7 mouse cellular contexts compared by ENCODE assay signal in the genomic region with DNA sequence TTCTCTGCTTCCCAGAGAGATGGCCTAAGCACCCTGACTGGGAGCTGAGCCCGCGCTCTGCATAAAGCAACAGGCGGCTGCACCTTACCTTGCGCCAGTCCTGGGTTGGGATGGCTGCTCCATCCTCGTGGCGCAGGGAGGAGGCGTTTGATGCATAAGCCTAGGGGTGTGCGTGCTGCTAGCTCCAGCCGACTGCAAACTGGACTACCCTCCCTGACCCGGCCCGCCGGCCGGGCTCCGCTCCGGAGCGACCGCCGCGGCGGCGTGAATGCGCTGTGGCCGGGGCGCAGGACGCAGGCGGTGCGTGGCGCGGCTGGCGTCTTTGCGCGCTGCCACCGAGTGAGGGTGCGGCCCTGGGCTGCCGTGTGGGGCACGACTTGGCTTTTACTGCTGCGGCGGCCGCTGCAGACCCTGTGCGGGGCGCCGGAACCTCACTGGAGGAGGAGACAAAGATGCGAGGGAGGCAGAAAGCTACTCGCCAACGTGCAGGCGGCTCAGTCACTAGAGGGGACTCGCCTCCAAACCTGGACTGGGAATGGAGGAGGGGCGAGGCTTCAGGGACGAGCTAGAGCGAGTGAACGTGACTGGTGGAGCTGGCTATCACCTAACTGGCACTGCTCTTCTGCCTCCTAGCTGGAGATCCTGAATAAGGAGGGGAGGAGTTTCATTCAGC. TPM values are rescaled to one million over a fixed set of nuclear protein-coding genes. Genes with fewer than 3 reads are reported as not detected.
A peak's percentile ranks its signal among the peaks of the same experiment; 100 is the strongest.
DNase-seq lines count a peak whose midpoint lies in the region; ATAC-seq and TF ChIP-seq lines count a peak whose summit lies in the region.

Lrrc3b (minus strand) TSS at position 503 of the 673 bp plus-strand sequence.

- WGBS in hindbrain, embryonic 16.5 days, result under 1% methylated on average over 44 of the region's 51 CpGs
- WGBS in midbrain, embryonic 11.5 days, result under 1% methylated on average over 45 of the region's 51 CpGs

- H3K4me1 ChIP-seq in hindbrain, embryonic 16.5 days (ENCODE audit: control insufficient read depth, insufficient read depth, low read depth, low read length), result peaks cover 5% of the 10 kb centered on the region; the same call in 1 of the 2 replicates
- no peaks in the 10 kb centered on the region; the same call in 1 of the 2 replicates for H3K4me1 ChIP-seq in midbrain, embryonic 11.5 days (ENCODE audit: control insufficient read depth, insufficient read depth, low read length)

- TF ChIP-seq CTCF in left cerebral cortex, adult 2 months (IDR thresholded peaks at IDR 0.05), result no peak; the same call in 1 of the 2 replicates

- H3K4me3 ChIP-seq in hindbrain, embryonic 16.5 days (ENCODE audit: low read length), result peak within 1 kb of the TSS; percentile 69
- peak within 1 kb of the TSS; percentile 81 for H3K4me3 ChIP-seq in left cerebral cortex, adult 2 months
- H3K4me3 ChIP-seq in midbrain, embryonic 11.5 days (ENCODE audit: low read depth, low read length), result peak within 1 kb of the TSS; percentile 51

- H3K4me2 ChIP-seq in hindbrain, embryonic 16.5 days (ENCODE audit: low read length), result peak within 1 kb of the TSS; percentile 78
- H3K4me2 ChIP-seq in midbrain, embryonic 11.5 days, result peak within 1 kb of the TSS; percentile 91

- peak; percentile 96 for ATAC-seq in hindbrain, embryonic 16.5 days
- peak; percentile 86 for ATAC-seq in midbrain, embryonic 11.5 days (ENCODE audit: low FRiP score)

- intact Hi-C loops in left cerebral cortex, adult 2 months (cut with DNase I), result loop anchor here (1.0 to 10.0 kb wide), 4 partner anchors 27 to 746 kb away; no protein-coding TSS in a partner anchor

- H3K9me3 ChIP-seq in hindbrain, embryonic 16.5 days (ENCODE audit: control insufficient read depth, low read length), result no peaks in the 10 kb centered on the region
- no peaks in the 10 kb centered on the region for H3K9me3 ChIP-seq in midbrain, embryonic 11.5 days (ENCODE audit: control insufficient read depth, low read length)

- H3K36me3 ChIP-seq in hindbrain, embryonic 16.5 days (ENCODE audit: control insufficient read depth, insufficient read depth, low read length), result no peaks in the 10 kb centered on the region
- no peaks in the 10 kb centered on the region for H3K36me3 ChIP-seq in midbrain, embryonic 11.5 days (ENCODE audit: control insufficient read depth, insufficient read depth, low read length)

- H3K27ac ChIP-seq in hindbrain, embryonic 16.5 days (ENCODE audit: low read depth, low read length), result peak within 1 kb of the TSS; percentile 87
- H3K27ac ChIP-seq in left cerebral cortex, adult 2 months, result peak within 1 kb of the TSS; percentile 91
- no peak within 1 kb of the TSS for H3K27ac ChIP-seq in midbrain, embryonic 11.5 days (ENCODE audit: low read depth, low read length)

- H3K27me3 ChIP-seq in hindbrain, embryonic 16.5 days (replicated peaks; ENCODE audit: control insufficient read depth, insufficient read depth, low read length), result no peaks in the 10 kb centered on the region
- peaks cover 14% of the 10 kb centered on the region for H3K27me3 ChIP-seq in midbrain, embryonic 11.5 days (ENCODE audit: control insufficient read depth, insufficient read depth, low read length)

- H3K9ac ChIP-seq in hindbrain, embryonic 16.5 days (ENCODE audit: low read depth, low read length), result peak within 1 kb of the TSS; percentile 77
- H3K9ac ChIP-seq in midbrain, embryonic 11.5 days (ENCODE audit: low read length), result peak within 1 kb of the TSS; percentile 58

- DNase-seq in adrenal gland, postnatal 25 days, result peak; percentile 61
- DNase-seq in cerebellum, postnatal 14 days, result peak; percentile 90
- peak; percentile 48 to 54 for DNase-seq in frontal cortex, postnatal 25 days (ENCODE audit: low spot score in 2 of 2)
- DNase-seq in left cerebral cortex, adult 2 months (ENCODE audit: extremely low spot score in 1 of 2, low spot score in 2 of 2), result peak; percentile 60 to 65
- peak; percentile 94 for DNase-seq in midbrain, embryonic 11.5 days (ENCODE audit: low spot score, missing footprints)
- DNase-seq in testis, postnatal 10 days (ENCODE audit: low spot score), result peak; percentile 45

RNA-seq across cellular contexts. Expression of gene Lrrc3b, which starts in this region (rescaled TPM):
- total RNA-seq in adrenal gland, postnatal 25 days (2021), result 7.0 and 7.5 TPM in 2 replicates
- polyA plus RNA-seq in hindbrain, embryonic 16.5 days (2015; fragmentation: Nextera tagmentation; extraction: Ambion mirVana), result 31.4 and 34.5 TPM in 2 replicates
- 10 to 100 TPM; 16.9 to 19.0 TPM for total RNA-seq in left cerebral cortex, adult 2 months (2021)
- 0.77 and 1.9 TPM in 2 replicates for polyA plus RNA-seq in midbrain, embryonic 11.5 days (2014; fragmentation: Nextera tagmentation; extraction: Ambion mirVana)

Comparison
In these comparisons a context has a peak if more than half of its experiments do, and no peak if none do; other contexts are left out.
1. RNA of gene Lrrc3b (polyA plus RNA-seq): 31.4 to 34.5 TPM in hindbrain, embryonic 16.5 days; 0.77 to 1.9 TPM in midbrain, embryonic 11.5 days; every median in the first group is over 10 times any median in the second.
2. Peak in every context shown above with its lines, with median percentiles within 50 percentile points of each other: DNase-seq and H3K4me3 ChIP-seq.